Mouse (Mus musculus) embryonic fibroblast, embryonic 13.5 days (primary cell): ENCODE measurements around the gene Ubl4b.

Experiments used
- CTCF ChIP-seq: IDR thresholded peaks from 2 replicates; pipeline ENCODE4 v1.5.1; 2011; ENCODE audit warnings: mild to moderate bottlenecking, control low read depth, low read length, moderate library complexity, borderline replicate concordance; ENCODE audit not compliant: insufficient read depth
- POLR2A ChIP-seq: IDR thresholded peaks from 2 replicates; pipeline ENCODE4 v1.6.1; 2011; ENCODE audit warnings: low read depth, mild to moderate bottlenecking, control low read depth, low read length, moderate library complexity

DNA sequence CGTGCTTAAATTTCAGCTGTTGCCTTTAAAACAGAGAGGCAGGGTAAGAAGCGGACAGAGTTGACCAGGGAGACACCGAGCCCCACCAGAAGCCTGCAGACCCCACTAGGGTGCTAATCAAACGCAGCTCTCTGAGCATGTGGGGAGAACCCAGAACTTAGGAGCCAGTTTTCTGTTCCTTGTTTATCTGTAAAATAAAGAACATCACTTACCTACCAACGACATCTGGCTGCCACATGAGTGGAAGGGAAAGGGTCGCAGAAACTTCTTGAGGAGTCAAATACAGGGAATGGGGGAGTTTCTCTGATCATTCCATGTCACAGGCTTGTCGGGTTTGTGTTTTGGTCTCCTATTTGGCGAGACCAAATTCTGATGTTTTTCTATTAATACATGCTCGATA is 46.9 kb downstream of the Ubl4b start:
- TF ChIP-seq CTCF (no peak), POLR2A (no peak)
